Mouse (Mus musculus): ENCODE data around the gene Ctxn2. TPM values are rescaled to one million over a fixed set of nuclear protein-coding genes. Genes with fewer than 3 reads are reported as not detected.

Ctxn2 gene
- total RNA-seq (2023) = not detected in 2 replicates

GRCm38 (mm10) chr2:125135903-125136811, at the start of gene Ctxn2:
TSS of gene Ctxn2 (plus strand) at chr2:125136692.

GRCm38 (mm10) chr2:125123477-125123852, 13.0 kb upstream of the Ctxn2 start, which contains the start of gene Myef2:
TSS of gene Myef2 (minus strand) at chr2:125123661.

GRCm38 (mm10) chr2:125152388-125152787, 15.9 kb downstream of the Ctxn2 start, which contains the start of gene Slc12a1:
TSS of gene Slc12a1 (plus strand) at chr2:125152505.

Other genes with a start within 250 kb of the Ctxn2 start
- 0.22 TPM in 1 of 2 replicates, not detected in the other for gene Slc24a5, start 68.6 kb upstream of the Ctxn2 start, total RNA-seq (2023)
- 9.6 TPM in 2 replicates for gene Myef2, start 13.0 kb upstream of the Ctxn2 start, total RNA-seq (2023)
- not detected in 2 replicates for gene Slc12a1, start 15.8 kb downstream of the Ctxn2 start, total RNA-seq (2023)
- gene Dut, start 110.5 kb downstream of the Ctxn2 start, total RNA-seq (2023) = 36.3 and 39.1 TPM in 2 replicates

Measured in neutrophil, adult 65 days (primary cell).